Mouse (Mus musculus) limb, embryonic 11.5 days (tissue): ENCODE data around the gene Serpina3m. TPM values are rescaled to one million over a fixed set of nuclear protein-coding genes. Genes with fewer than 3 reads are reported as not detected.

Experiments used
- ATAC-seq: fragments of 200-750 bp; cut with Nextera tagmentation; 2 replicates; pipeline ENCODE4 v1.8.0; 2017; ENCODE audit warnings: low read depth; ENCODE audit not compliant: insufficient number of reproducible peaks, low FRiP score, low TSS enrichment
- DNase-seq: peaks from one replicate; pipeline ENCODE4 v3.0.0-alpha.2; 2015; ENCODE audit warnings: low spot score
- H3K27ac ChIP-seq: fragments of 300-500 bp; sonication (generic); replicated peaks from 2 replicates; pipeline ENCODE4 v1.5.1; 2014; ENCODE audit warnings: low read depth, mild to moderate bottlenecking, low read length
- H3K27me3 ChIP-seq: fragments of 300-500 bp; sonication (generic); 2 replicates; pipeline ENCODE4 v1.6.1; 2014; ENCODE audit warnings: mild to moderate bottlenecking, low read length, mixed read lengths; ENCODE audit not compliant: control insufficient read depth, insufficient read depth
- H3K36me3 ChIP-seq: fragments of 300-500 bp; sonication (generic); 2 replicates; pipeline ENCODE4 v1.6.1; 2014; ENCODE audit warnings: mild to moderate bottlenecking, low read length, moderate library complexity, mixed read lengths; ENCODE audit not compliant: control insufficient read depth, insufficient read depth
- H3K4me1 ChIP-seq: fragments of 300-500 bp; sonication (generic); 2 replicates; pipeline ENCODE4 v1.6.1; 2014; ENCODE audit warnings: low read length, mixed read lengths; ENCODE audit not compliant: control insufficient read depth, insufficient read depth
- H3K4me2 ChIP-seq: fragments of 300-500 bp; sonication (generic); 2 replicates; pipeline ENCODE4 v1.6.1; 2014; ENCODE audit warnings: low read depth, mild to moderate bottlenecking, moderate library complexity; ENCODE audit not compliant: severe bottlenecking
- H3K4me3 ChIP-seq: fragments of 300-500 bp; sonication (generic); 2 replicates; pipeline ENCODE4 v1.5.1; 2014; ENCODE audit warnings: low read depth, low read length
- H3K9ac ChIP-seq: fragments of 300-500 bp; sonication (generic); 2 replicates; pipeline ENCODE4 v1.6.1; 2014; ENCODE audit warnings: mild to moderate bottlenecking, low read length
- H3K9me3 ChIP-seq: fragments of 300-500 bp; sonication (generic); 2 replicates; pipeline ENCODE4 v1.6.1; 2016; ENCODE audit warnings: low read length; ENCODE audit not compliant: control insufficient read depth
- WGBS: fragments of 180-500 bp; shearing (Covaris S2); extraction: QIAGEN DNeasy Blood & Tissue Kit; methylation state at CpG from one replicate; pipeline ENCODE4 v1.1.7; 2014; 5-methylcytosine and 5-hydroxymethylcytosine counted together
- polyA plus RNA-seq: library from polyadenylated mRNA; unstranded; fragments of >200 nt; fragmentation: Nextera tagmentation; extraction: Ambion mirVana; gene quantifications from 2 replicates; pipeline ENCODE4 v1.2.1, GENCODE M21; 2014

Serpina3m gene
- polyA plus RNA-seq, 1 experiment from 2014 or later = not detected

DNA sequence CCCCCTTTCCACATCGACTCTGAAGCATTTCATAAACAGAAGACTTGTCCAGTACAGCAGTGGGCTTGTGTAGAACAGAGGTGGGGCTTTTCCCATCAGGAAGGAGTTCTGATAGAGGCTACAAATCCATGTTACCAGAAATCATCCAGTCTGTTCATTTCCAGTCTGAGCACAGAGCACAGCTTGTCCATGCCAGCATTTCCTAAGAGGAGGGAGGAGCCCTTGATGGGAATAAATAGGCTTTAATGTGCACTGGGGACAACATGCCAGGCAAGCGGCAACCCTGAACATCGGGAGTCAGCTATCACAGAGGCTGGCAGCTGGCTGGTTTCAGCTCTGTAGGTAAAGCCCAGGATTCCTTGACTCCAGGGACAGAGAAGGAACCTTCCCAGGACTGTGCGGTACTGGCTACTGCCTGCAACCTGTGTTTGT lies 68.2 kb downstream of the Serpina3m start, which contains the start of gene Serpina3n:
Gene Serpina3n (plus strand): TSS at position 276 of the 432 bp plus-strand sequence.
- ATAC-seq = 0 out of 2 replicates have a peak, but pooled peaks have one; percentile 21
- DNase-seq = no peak
- Histone ChIP-seq H3K36me3 (no peaks in the 10 kb centered on the region), H3K4me2 (no peak within 1 kb of the TSS), H3K4me3 (no peak within 1 kb of the TSS), H3K27me3 (no peaks in the 10 kb centered on the region), H3K27ac (no peak within 1 kb of the TSS), H3K4me1 (no peaks in the 10 kb centered on the region), H3K9ac (no peak within 1 kb of the TSS), H3K9me3 (no peaks in the 10 kb centered on the region)
- whole genome bisulfite sequencing = 67% methylated on average over 4 of the region's 4 CpGs

DNA sequence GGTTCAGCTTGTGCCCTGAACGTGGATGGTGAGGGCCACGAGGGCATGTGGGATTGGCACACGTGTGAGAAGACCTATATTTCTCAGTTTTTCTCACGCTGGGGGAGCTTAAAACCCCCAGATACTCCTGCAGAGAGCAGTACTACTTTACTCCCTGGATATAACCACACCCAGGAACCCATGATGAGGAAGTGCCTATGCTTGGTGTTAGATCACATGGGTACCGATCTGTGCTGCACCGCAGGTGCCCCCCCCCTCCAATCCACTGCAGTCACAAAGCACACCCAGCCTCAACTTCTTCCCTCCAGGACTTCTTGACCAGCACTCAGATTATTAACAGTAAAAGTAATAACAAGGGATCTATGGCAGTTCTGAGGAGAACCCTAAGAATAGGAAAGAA lies 74.2 kb downstream of the Serpina3m start:
- Histone ChIP-seq H3K27ac (no peak overlapping the region), H3K4me1 (no peaks in the 10 kb centered on the region), H3K36me3 (no peaks in the 10 kb centered on the region), H3K27me3 (no peaks in the 10 kb centered on the region), H3K4me2 (no peak overlapping the region), H3K9ac (no peak overlapping the region), H3K9me3 (no peaks in the 10 kb centered on the region), H3K4me3 (no peak overlapping the region)
- DNase-seq (no peak), ATAC-seq (no peak)
- WGBS = 91% methylated on average over 6 of the region's 6 CpGs

DNA sequence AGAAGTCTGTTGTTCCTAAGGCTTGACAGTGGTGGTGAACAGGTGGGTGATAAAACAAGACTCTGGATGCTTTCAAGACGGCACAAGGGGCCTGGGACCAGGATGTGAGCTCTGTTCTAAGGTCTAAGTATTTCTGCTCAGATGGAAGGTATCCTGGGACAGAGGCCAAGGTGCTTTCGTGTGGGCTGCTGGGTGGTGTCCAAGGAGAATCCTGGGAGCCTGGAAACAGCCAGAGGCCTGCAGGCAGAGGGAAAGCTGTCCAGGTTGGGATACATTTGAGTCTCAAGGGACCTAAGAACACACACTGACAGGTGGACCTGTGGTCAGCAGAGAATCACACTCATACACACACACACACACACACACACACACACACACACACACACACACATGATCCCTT lies 76.3 kb downstream of the Serpina3m start:
- Histone ChIP-seq H3K9ac (no peak overlapping the region), H3K27ac (no peak overlapping the region), H3K4me1 (peaks cover 3% of the 10 kb centered on the region; the same call in 1 of the 2 replicates), H3K36me3 (no peaks in the 10 kb centered on the region), H3K27me3 (no peaks in the 10 kb centered on the region), H3K4me2 (no peak overlapping the region), H3K4me3 (no peak overlapping the region), H3K9me3 (no peaks in the 10 kb centered on the region)
- WGBS = 70% methylated on average over 2 of the region's 2 CpGs
- DNase-seq (no peak), ATAC-seq (no peak)

DNA sequence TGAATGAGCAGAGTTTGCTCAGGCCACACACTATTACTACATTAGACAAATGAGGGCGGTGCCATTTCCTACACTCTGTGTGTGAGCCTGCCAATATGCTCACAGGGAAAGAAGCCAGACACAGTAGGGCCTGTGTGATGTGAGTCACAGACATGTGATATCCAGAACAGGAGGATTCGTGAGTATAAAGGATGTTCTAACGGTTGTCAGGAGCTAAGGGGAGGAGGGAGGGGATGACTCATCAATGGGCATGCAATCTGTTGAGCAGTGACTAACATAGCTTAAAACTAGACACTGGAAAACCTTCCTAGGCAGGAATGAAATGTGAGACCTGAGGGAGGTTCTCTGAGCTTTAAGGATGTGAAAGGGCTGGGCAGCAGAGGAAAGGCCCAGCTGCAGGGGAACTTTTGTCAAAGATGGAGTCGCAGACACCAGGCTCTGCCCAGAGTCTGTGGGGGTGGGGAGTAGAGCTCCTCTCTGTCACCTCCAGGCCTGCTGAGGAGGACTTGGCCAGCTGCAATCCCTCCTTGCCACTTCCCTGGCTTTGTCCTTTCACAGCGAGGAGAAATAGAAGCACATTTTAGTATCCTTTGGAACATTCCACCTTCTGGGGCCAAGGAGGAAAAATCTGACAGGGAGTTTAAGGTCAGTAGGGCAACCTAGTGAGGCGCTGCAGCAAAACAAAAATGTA lies 77.5 kb downstream of the Serpina3m start:
- H3K27ac ChIP-seq = no peak overlapping the region
- 59% methylated on average over 6 of the region's 6 CpGs for WGBS

DNA sequence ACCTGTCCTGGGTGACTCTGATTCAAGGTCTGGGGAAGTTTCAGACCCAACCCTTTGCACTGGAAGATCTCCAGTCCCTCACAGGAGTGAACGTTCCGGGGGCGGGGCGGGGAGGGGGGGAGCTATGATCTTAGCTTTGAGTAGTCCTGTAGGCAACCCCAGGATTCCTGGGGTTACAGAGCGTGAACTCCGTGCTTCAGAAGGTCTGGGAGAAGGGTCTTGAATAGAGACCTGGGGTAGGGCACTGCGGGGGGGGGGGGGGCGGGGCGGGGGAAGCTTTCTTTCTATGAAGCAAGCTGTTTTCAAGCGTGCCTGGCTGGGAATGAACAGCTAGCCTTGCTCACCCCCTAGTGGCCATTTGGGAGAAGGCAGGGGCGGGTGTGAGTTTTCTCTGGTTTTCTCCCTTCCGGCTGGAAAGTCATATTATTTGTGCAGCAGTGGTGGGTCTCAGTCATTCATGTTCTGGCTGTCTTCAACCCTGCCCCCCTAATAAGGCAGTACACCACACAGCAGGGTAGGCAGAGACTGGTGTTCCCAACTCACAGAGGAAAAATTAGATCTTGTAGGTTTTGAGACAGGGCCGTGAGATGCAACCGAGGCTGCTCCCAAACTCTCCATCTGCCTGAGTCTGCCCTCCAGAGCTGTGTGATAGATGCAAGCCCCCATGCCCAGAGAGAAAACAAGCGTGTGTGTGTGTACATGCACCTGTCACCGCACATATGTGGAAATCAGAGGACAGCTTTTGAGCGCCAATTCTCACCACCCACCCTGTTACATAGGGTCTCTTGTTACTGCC lies 80.3 kb downstream of the Serpina3m start:
- ATAC-seq (peak; percentile 61; the same call in 1 of the 2 replicates), DNase-seq (peak; percentile 96)
- Histone ChIP-seq H3K4me3 (no peak overlapping the region), H3K36me3 (no peaks in the 10 kb centered on the region), H3K9me3 (no peaks in the 10 kb centered on the region), H3K9ac (no peak overlapping the region), H3K27ac (no peak overlapping the region), H3K4me2 (0 out of 2 replicates have a peak overlapping the region, but pooled peaks have one; percentile 2), H3K4me1 (peaks cover 3% of the 10 kb centered on the region; the same call in 1 of the 2 replicates), H3K27me3 (no peaks in the 10 kb centered on the region)
- 21% methylated on average over 15 of the region's 17 CpGs for WGBS

More for the DNA sequence above, 77.5 kb downstream of the Serpina3m start:
- Histone ChIP-seq H3K4me2 (no peak overlapping the region), H3K9me3 (no peaks in the 10 kb centered on the region), H3K4me1 (peaks cover 3% of the 10 kb centered on the region; the same call in 1 of the 2 replicates), H3K4me3 (no peak overlapping the region), H3K36me3 (no peaks in the 10 kb centered on the region), H3K9ac (no peak overlapping the region), H3K27me3 (no peaks in the 10 kb centered on the region)
- ATAC-seq (no peak), DNase-seq (no peak)

DNA sequence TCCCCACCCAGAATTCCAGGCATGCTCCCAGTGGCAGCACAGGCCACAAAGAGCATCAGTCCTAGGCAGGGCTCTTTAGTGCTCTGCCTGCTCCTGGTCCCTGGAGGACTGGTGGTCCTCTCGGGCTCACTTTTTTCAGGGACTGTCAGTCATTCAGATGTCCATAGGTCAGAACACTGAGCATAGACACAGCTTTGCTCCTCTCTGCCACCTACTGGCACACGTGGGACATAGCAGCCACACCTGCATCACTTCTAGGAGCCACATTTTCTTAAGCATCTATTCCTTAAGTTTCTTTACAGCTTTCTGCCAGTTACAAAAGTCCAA lies 80.8 kb downstream of the Serpina3m start:
- WGBS = 14% methylated on average over 2 of the region's 2 CpGs
- Histone ChIP-seq H3K27ac (no peak overlapping the region), H3K4me1 (peaks cover 3% of the 10 kb centered on the region; the same call in 1 of the 2 replicates), H3K9ac (no peak overlapping the region), H3K4me3 (no peak overlapping the region), H3K9me3 (no peaks in the 10 kb centered on the region), H3K4me2 (no peak overlapping the region), H3K36me3 (no peaks in the 10 kb centered on the region), H3K27me3 (no peaks in the 10 kb centered on the region)
- peak; percentile 44; the same call in 1 of the 2 replicates for ATAC-seq
- DNase-seq = peak; percentile 67

DNA sequence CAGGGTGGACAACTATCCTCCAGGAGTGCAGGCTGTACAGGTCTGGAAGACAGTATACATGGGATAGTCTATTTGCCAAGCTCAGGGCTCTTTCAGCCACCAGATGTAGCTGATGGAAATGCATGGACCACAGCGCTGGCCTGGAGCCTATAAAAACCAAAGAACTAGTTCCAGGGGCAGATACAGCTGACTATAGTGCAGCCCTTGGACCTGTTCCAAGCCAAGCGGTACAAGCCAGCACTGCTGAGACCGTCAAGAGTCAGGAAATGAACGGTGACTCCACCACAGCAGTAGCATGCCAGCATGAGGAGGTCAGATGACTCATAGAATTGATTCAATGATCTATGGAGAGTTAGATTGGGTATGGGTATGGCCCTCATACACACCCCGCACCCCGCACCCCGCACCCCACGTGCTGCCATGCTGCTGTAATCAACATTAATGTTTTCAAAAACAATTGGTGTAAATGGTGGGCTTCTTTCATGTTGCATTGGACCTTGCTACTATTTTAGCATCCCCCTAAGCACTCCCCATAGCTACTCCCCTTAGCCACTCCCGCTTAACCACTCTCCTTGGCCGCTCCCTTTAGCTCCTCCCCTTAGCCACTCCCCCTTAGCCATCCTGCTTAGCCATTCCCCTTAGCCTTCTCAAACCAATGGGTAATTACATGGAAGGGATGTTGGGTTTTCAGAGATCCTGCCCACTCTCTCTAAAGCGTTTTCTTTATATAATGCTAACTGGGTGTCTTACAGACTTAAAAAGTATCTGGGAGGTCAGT lies 84.5 kb downstream of the Serpina3m start:
- WGBS = 81% methylated on average over 11 of the region's 11 CpGs
- H3K27me3 ChIP-seq = no peaks in the 10 kb centered on the region
- no peaks in the 10 kb centered on the region for H3K9me3 ChIP-seq
- no peak for DNase-seq
- H3K9ac ChIP-seq = no peak overlapping the region
- H3K27ac ChIP-seq = no peak overlapping the region
- no peak for ATAC-seq
- peaks cover 3% of the 10 kb centered on the region; the same call in 1 of the 2 replicates for H3K4me1 ChIP-seq
- no peaks in the 10 kb centered on the region for H3K36me3 ChIP-seq
- no peak overlapping the region for H3K4me2 ChIP-seq
- no peak overlapping the region for H3K4me3 ChIP-seq

DNA sequence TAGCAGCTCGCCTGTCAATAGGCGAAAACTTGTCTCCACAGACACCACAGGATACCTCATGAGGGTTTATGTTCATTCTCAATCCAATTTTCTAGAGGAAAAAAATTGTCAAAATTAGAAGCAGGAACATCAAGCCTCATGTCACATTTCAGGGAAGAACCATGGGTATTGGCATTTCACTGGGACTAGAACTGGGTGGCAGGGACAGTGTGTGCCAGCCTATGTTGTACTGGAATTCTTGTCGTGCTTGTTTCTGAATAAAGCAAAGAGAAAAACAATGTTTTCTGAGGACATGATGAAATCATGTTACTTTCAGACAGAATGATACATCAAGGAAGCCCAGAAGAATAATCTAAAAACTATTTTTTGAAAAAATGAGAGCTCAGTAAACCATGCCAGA lies 87.3 kb downstream of the Serpina3m start:
- Histone ChIP-seq H3K4me3 (no peak overlapping the region), H3K27me3 (no peaks in the 10 kb centered on the region), H3K36me3 (no peaks in the 10 kb centered on the region), H3K27ac (no peak overlapping the region), H3K4me1 (no peaks in the 10 kb centered on the region), H3K9ac (no peak overlapping the region), H3K9me3 (no peaks in the 10 kb centered on the region), H3K4me2 (no peak overlapping the region)
- DNase-seq (no peak), ATAC-seq (no peak)
- 85% methylated on average over 3 of the region's 3 CpGs for WGBS
